15 mouse cellular contexts compared by ENCODE assay signal in genomic region chr14:24872931-24873330, GRCm38 (mm10).
"Had no signal": no experiment of that assay in that cellular context is flagged by ENCODE, and none has a peak within 500 bp of the region (broad histone marks: within the 10 kb centered on the region; RNA-seq: fewer than 3 reads in every experiment).

No protein-coding gene starts in this region.

- H3K4me3 ChIP-seq: layer of hippocampus, adult 2 months; lung, embryonic 15.5 days; midbrain, embryonic 13.5 days; neural tube, embryonic 12.5 days; neural tube, embryonic 15.5 days had no signal

- H3K27me3 ChIP-seq: lung, embryonic 15.5 days; midbrain, embryonic 13.5 days; neural tube, embryonic 12.5 days; neural tube, embryonic 15.5 days had no signal

- H3K4me1 ChIP-seq: lung, embryonic 15.5 days had no signal

- H3K36me3 ChIP-seq: lung, embryonic 15.5 days; midbrain, embryonic 13.5 days; neural tube, embryonic 12.5 days; neural tube, embryonic 15.5 days had no signal

- H3K27ac ChIP-seq: kidney, postnatal 0 days; liver, embryonic 14.5 days; lung, embryonic 15.5 days; midbrain, embryonic 13.5 days; neural tube, embryonic 12.5 days; neural tube, embryonic 15.5 days had no signal

- ATAC-seq: intestine, embryonic 16.5 days; midbrain, embryonic 13.5 days had no signal

- DNase-seq: kidney, adult 2 months; kidney, postnatal 25 days; layer of hippocampus, adult 9-11 months; lung, adult 18-20 months; lung, postnatal 10 days; lung, postnatal 4 days; thymus, postnatal 25 days had no signal

- H3K9ac ChIP-seq: liver, embryonic 14.5 days; lung, embryonic 15.5 days; midbrain, embryonic 13.5 days; neural tube, embryonic 12.5 days; neural tube, embryonic 15.5 days had no signal

- H3K9me3 ChIP-seq: lung, embryonic 15.5 days; midbrain, embryonic 13.5 days; neural tube, embryonic 12.5 days; neural tube, embryonic 15.5 days had no signal

- H3K4me2 ChIP-seq: lung, embryonic 15.5 days; midbrain, embryonic 13.5 days; neural tube, embryonic 12.5 days; neural tube, embryonic 15.5 days had no signal
